Mouse (Mus musculus) stomach, postnatal 0 days (tissue): ENCODE results near the gene Lpar2. TPM values are rescaled to one million over a fixed set of nuclear protein-coding genes. Genes with fewer than 3 reads are reported as not detected.

Experiments used
- ATAC-seq: fragments of 200-750 bp; cut with Nextera tagmentation; 2 replicates; pipeline ENCODE4 v1.8.0; 2017; ENCODE audit not compliant: low FRiP score, low TSS enrichment
- DNase-seq: peaks from one replicate; pipeline ENCODE4 v3.0.0-alpha.2; 2016; ENCODE audit warnings: low spot score
- H3K27ac ChIP-seq: fragments of 300-500 bp; sonication (generic); replicated peaks from 2 replicates; pipeline ENCODE4 v1.5.1; 2014; ENCODE audit warnings: mild to moderate bottlenecking, control low read depth
- H3K27me3 ChIP-seq: fragments of 300-500 bp; sonication (generic); 2 replicates; pipeline ENCODE4 v1.6.1; 2014; ENCODE audit warnings: low read length; ENCODE audit not compliant: control insufficient read depth, insufficient read depth
- H3K36me3 ChIP-seq: fragments of 300-500 bp; sonication (generic); 2 replicates; pipeline ENCODE4 v1.6.1; 2014; ENCODE audit warnings: low read length, mixed read lengths; ENCODE audit not compliant: control insufficient read depth, insufficient read depth
- H3K4me1 ChIP-seq: fragments of 300-500 bp; sonication (generic); replicated peaks from 2 replicates; pipeline ENCODE4 v1.6.1; 2014; ENCODE audit warnings: antibody characterized with exemption; ENCODE audit not compliant: control insufficient read depth, insufficient read depth
- H3K4me2 ChIP-seq: fragments of 300-500 bp; sonication (generic); replicated peaks from 2 replicates; pipeline ENCODE4 v1.6.1; 2014; ENCODE audit warnings: low read depth, mild to moderate bottlenecking, control low read depth, moderate library complexity
- H3K4me3 ChIP-seq: fragments of 300-500 bp; sonication (generic); 2 replicates; pipeline ENCODE4 v1.5.1; 2014; ENCODE audit warnings: low read depth, low read length, control low read depth
- H3K9ac ChIP-seq: fragments of 300-500 bp; sonication (generic); 2 replicates; pipeline ENCODE4 v1.6.1; 2014; ENCODE audit warnings: mild to moderate bottlenecking, low read length, control low read depth, mixed read lengths
- H3K9me3 ChIP-seq: fragments of 300-500 bp; sonication (generic); 2 replicates; pipeline ENCODE4 v1.6.1; 2016; ENCODE audit warnings: low read length; ENCODE audit not compliant: control insufficient read depth
- CTCF ChIP-seq: IDR thresholded peaks from 2 replicates; pipeline ENCODE4 v1.5.1; 2016; ENCODE audit warnings: antibody characterized with exemption, low read depth, mild to moderate bottlenecking, moderate library complexity
- EP300 ChIP-seq: optimal IDR thresholded peaks from 2 replicates; pipeline ENCODE3; 2016; ENCODE audit warnings: antibody characterized with exemption
- WGBS: fragments of 180-500 bp; shearing (Covaris S2); extraction: QIAGEN DNeasy Blood & Tissue Kit; methylation state at CpG from one replicate; pipeline ENCODE4 v1.1.7; 2014; 5-methylcytosine and 5-hydroxymethylcytosine counted together
- polyA plus RNA-seq: library from polyadenylated mRNA; unstranded; fragments of >200 nt; fragmentation: Nextera tagmentation; extraction: Ambion mirVana; gene quantifications from 2 replicates; pipeline ENCODE4 v1.2.1, GENCODE M21; 2015

Gene Lpar2
- polyA plus RNA-seq, 1 experiment from 2014 or later, result 0.24 TPM

DNA sequence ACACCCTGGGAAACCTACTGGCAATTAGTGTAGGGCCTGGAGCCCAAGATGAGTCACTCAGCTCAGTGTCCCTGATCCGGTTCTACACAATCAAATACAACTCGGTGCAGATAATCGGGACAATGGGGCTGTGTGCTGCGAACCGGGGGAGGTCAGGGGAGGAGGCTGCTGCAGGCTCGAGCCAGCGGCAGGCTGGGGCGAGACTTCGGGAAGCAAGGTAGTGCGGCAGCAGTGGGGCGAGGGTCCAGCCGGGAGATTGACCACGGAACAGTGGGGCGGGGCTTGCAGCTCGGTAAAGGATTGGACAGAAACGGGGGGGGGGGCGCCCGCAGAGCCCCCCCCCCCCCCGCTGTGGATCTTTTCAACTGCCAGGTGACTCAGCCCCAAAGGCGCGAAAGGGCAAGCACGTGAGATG, 251 bp upstream of the Lpar2 start:
- Histone ChIP-seq H3K27me3 (no peaks in the 10 kb centered on the region), H3K27ac (peak overlapping the region; percentile 40; the same call in 1 of the 2 replicates), H3K9me3 (no peaks in the 10 kb centered on the region), H3K9ac (peak overlapping the region; percentile 70), H3K4me2 (peak overlapping the region; percentile 87), H3K4me3 (peak overlapping the region; percentile 53), H3K4me1 (no peaks in the 10 kb centered on the region), H3K36me3 (peaks cover 3% of the 10 kb centered on the region; the same call in 1 of the 2 replicates)
- DNase-seq (peak; percentile 51), ATAC-seq (peak; percentile 63)
- 1% methylated on average over 15 of the region's 22 CpGs for WGBS
- no peak for TF ChIP-seq EP300
- TF ChIP-seq CTCF, result no peak

DNA sequence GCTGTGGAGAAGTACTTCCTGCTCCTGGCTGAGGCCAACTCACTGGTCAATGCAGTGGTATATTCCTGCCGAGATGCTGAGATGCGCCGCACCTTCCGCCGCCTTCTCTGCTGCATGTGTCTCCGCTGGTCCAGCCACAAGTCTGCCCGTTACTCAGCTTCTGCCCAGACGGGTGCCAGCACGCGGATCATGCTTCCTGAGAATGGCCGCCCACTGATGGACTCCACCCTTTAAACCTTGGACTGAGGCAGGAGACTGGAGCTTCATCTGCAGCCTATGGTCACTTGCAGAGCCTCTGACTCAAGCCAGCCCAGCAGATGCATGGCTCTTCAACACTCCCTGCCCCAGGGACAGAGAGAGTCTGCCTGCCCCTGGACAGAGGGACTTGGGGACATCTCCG, 4.1 kb downstream of the Lpar2 start:
- no peaks in the 10 kb centered on the region for H3K36me3 ChIP-seq
- no peak overlapping the region for H3K4me2 ChIP-seq
- TF ChIP-seq CTCF (no peak), EP300 (no peak)
- WGBS, result 91% methylated on average over 12 of the region's 12 CpGs
- no peaks in the 10 kb centered on the region for H3K27me3 ChIP-seq
- no peaks in the 10 kb centered on the region for H3K9me3 ChIP-seq
- H3K9ac ChIP-seq, result no peak overlapping the region
- DNase-seq (no peak), ATAC-seq (no peak)
- H3K4me3 ChIP-seq, result no peak overlapping the region
- no peak overlapping the region for H3K27ac ChIP-seq
- H3K4me1 ChIP-seq, result no peaks in the 10 kb centered on the region

DNA sequence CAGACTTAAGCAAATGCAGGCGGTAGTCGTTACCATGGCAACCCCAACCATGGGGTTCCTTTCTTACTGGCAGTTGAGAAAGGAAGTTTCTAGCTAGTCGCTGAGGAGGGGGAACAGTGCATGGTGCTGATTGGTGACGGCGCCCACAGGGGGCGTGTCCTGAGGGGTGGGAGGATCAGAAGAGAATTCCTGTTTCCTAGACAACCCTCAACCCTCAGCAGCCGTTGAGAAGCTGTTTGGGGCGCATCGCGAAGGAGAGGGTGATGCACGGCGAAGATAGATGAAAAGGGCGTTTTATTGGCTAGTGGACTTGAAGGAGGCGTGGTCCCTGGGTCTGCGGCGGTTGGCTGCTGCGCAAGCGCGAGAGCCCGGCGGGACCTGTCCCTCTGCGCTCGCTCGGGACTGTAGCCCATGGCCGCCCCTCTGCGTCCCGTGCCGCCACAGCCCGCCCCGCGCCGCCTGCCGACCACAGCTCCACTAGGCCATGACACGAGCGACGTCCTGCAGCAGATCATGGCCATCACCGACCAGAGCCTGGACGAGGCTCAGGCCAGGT, 10.1 kb downstream of the Lpar2 start, which contains the start of gene Pbx4:
Gene Pbx4, plus strand, starts transcription at position 194 of the 556 bp plus-strand sequence.
- ATAC-seq, result peak; percentile 88
- Histone ChIP-seq H3K4me3 (peak within 1 kb of the TSS; percentile 51), H3K27me3 (no peaks in the 10 kb centered on the region), H3K9me3 (no peaks in the 10 kb centered on the region), H3K4me2 (peak within 1 kb of the TSS; percentile 93), H3K4me1 (no peaks in the 10 kb centered on the region), H3K36me3 (no peaks in the 10 kb centered on the region), H3K9ac (peak within 1 kb of the TSS; percentile 50), H3K27ac (no peak within 1 kb of the TSS)
- peak; percentile 74 for DNase-seq
- 0% methylated on average over 38 of the region's 38 CpGs for WGBS
- TF ChIP-seq CTCF (peak; percentile 54), EP300 (no peak)

DNA sequence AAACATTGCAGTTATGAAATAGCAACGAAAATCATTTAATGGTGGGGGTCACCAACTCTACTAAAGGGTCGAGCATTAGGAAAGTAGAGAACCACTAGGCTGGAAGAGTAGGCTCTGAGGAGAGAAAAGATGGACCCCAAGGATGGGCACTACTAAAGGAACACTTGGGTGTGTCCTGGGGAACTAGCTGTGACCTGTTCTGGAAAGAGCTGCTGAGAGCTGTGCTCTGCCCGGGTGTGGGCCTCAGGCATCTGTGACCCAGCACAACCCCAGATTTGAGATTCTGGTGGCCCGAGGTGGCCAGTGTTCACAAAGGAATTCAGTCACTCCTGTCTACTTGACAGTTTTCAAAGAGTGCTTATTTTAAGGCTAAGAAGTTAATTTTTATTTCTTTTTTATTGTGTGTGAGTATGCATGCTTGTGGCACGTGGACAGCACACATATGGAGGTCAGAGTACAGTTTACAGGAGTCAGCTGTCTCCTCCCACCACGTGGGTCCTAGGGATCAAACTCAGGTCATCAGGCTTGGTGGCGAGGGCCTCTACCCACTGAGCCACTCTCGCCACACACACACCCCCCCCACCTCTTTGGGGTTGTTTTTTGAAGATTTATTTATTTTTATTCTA, 14.9 kb downstream of the Lpar2 start:
- 50% methylated on average over 8 of the region's 8 CpGs for WGBS
- no peak overlapping the region for H3K9ac ChIP-seq
- no peak overlapping the region for H3K4me3 ChIP-seq
- no peaks in the 10 kb centered on the region for H3K27me3 ChIP-seq
- no peaks in the 10 kb centered on the region for H3K36me3 ChIP-seq
- no peaks in the 10 kb centered on the region for H3K4me1 ChIP-seq
- H3K4me2 ChIP-seq, result no peak overlapping the region
- DNase-seq, result peak; percentile 55
- ATAC-seq, result peak; percentile 73
- H3K27ac ChIP-seq, result no peak overlapping the region
- no peaks in the 10 kb centered on the region for H3K9me3 ChIP-seq
- TF ChIP-seq CTCF, result no peak
- TF ChIP-seq EP300, result no peak

DNA sequence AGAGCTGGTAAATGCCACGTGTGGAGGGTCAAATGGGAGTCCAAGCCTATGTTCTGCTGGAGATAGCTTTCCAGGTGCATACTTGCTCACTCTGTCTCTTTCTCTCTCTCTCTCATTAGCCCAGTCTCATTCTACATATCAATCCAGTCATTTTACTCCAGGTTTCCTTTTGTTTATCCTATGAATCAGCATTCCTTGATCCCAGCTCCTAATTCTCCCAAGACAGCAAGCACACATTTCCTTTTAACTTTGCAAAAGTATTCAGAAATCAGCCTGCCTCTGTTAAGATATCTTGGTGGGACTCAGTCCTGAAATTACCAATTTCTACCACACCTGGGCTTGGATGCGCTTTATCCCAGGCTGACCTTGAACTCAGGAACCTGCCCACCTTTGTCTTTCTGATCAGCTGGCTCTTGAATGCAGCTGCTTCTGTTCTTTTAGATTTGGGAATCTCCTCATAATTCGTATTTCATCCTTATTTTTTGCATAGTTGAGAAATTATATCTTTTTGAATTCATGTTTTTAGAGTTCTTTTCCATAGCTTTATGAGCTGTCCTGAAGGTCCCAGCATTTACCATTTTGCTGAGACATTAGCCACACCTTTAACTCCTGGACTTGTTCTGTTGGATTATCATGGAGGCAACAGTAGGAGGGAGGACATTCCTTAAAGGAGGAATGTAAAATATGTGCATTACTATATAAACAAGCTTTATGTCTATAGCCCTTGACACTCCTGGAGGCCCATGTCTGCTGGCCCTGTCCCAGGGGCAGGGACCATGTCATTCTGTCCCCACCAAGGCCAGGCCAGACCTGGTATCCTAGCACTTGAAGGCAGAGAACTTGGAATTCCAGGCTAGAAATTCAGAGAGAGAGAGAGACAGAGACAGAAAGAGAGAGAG, 25.2 kb downstream of the Lpar2 start:
- Histone ChIP-seq H3K4me2 (no peak overlapping the region), H3K27me3 (no peaks in the 10 kb centered on the region), H3K27ac (no peak overlapping the region), H3K36me3 (no peaks in the 10 kb centered on the region), H3K4me3 (no peak overlapping the region), H3K4me1 (no peaks in the 10 kb centered on the region), H3K9ac (no peak overlapping the region), H3K9me3 (no peaks in the 10 kb centered on the region)
- DNase-seq (no peak), ATAC-seq (no peak)
- 71% methylated on average over 3 of the region's 3 CpGs for WGBS
- no peak for TF ChIP-seq CTCF
- no peak for TF ChIP-seq EP300
